In genomic region chr3:89584254-89584653, GRCm38 (mm10) we compare ENCODE assay signal across 16 mouse cellular contexts.
A peak's percentile ranks its signal among the peaks of the same experiment; 100 is the strongest.
DNase-seq lines count a peak whose midpoint lies in the region; ATAC-seq lines count a peak whose summit lies in the region.
"Had no signal": no experiment of that assay in that cellular context is flagged by ENCODE, and none has a peak within 500 bp of the region (broad histone marks: within the 10 kb centered on the region; RNA-seq: fewer than 3 reads in every experiment).

No protein-coding gene starts in this region.

- 54% methylated on average over 4 of the region's 4 CpGs for WGBS in hindbrain, embryonic 15.5 days
- 65% methylated on average over 4 of the region's 4 CpGs for WGBS in hindbrain, embryonic 12.5 days
- WGBS in midbrain, embryonic 16.5 days, result 52% methylated on average over 4 of the region's 4 CpGs
- WGBS in midbrain, embryonic 11.5 days, result 80% methylated on average over 4 of the region's 4 CpGs
- 19% methylated on average over 4 of the region's 4 CpGs for WGBS in limb, embryonic 15.5 days

- H3K4me3 ChIP-seq in hindbrain, embryonic 15.5 days, result no peak overlapping the region
- H3K4me3 ChIP-seq in hindbrain, embryonic 12.5 days, result no peak overlapping the region
- no peak overlapping the region for H3K4me3 ChIP-seq in midbrain, embryonic 16.5 days (ENCODE audit: low read depth, low read length)
- no peak overlapping the region for H3K4me3 ChIP-seq in midbrain, embryonic 11.5 days (ENCODE audit: low read depth, low read length)
- no peak overlapping the region for H3K4me3 ChIP-seq in limb, embryonic 15.5 days
- H3K4me3 ChIP-seq: heart, adult 2 months; liver, embryonic 15.5 days; stomach, embryonic 15.5 days had no signal

- H3K9me3 ChIP-seq in hindbrain, embryonic 15.5 days, result no peaks in the 10 kb centered on the region
- no peaks in the 10 kb centered on the region for H3K9me3 ChIP-seq in hindbrain, embryonic 12.5 days (replicated peaks)
- H3K9me3 ChIP-seq in midbrain, embryonic 16.5 days (replicated peaks; ENCODE audit: control insufficient read depth, low read length, poor library complexity, severe bottlenecking), result no peaks in the 10 kb centered on the region
- no peaks in the 10 kb centered on the region for H3K9me3 ChIP-seq in midbrain, embryonic 11.5 days (ENCODE audit: control insufficient read depth, low read length)
- no peaks in the 10 kb centered on the region for H3K9me3 ChIP-seq in limb, embryonic 15.5 days
- H3K9me3 ChIP-seq: liver, embryonic 15.5 days; stomach, embryonic 15.5 days had no signal

- H3K36me3 ChIP-seq in hindbrain, embryonic 15.5 days, result no peaks in the 10 kb centered on the region
- no peaks in the 10 kb centered on the region for H3K36me3 ChIP-seq in hindbrain, embryonic 12.5 days
- H3K36me3 ChIP-seq in midbrain, embryonic 16.5 days (ENCODE audit: control insufficient read depth, insufficient read depth, low read length), result no peaks in the 10 kb centered on the region
- no peaks in the 10 kb centered on the region for H3K36me3 ChIP-seq in midbrain, embryonic 11.5 days (ENCODE audit: control insufficient read depth, insufficient read depth, low read length)
- no peaks in the 10 kb centered on the region for H3K36me3 ChIP-seq in limb, embryonic 15.5 days
- H3K36me3 ChIP-seq: liver, embryonic 15.5 days; stomach, embryonic 15.5 days had no signal

- ATAC-seq in hindbrain, embryonic 15.5 days (ENCODE audit: low FRiP score, low read depth), result peak; percentile 40; the same call in 1 of the 2 replicates
- ATAC-seq in hindbrain, embryonic 12.5 days (ENCODE audit: low FRiP score), result no peak
- no peak for ATAC-seq in midbrain, embryonic 16.5 days
- ATAC-seq in midbrain, embryonic 11.5 days (ENCODE audit: low FRiP score), result no peak
- ATAC-seq in limb, embryonic 15.5 days (ENCODE audit: insufficient number of reproducible peaks, low FRiP score, low TSS enrichment, low read depth), result no peak

- H3K4me2 ChIP-seq in hindbrain, embryonic 15.5 days, result no peak overlapping the region
- H3K4me2 ChIP-seq in hindbrain, embryonic 12.5 days (replicated peaks), result no peak overlapping the region
- H3K4me2 ChIP-seq in midbrain, embryonic 16.5 days (ENCODE audit: low read length), result no peak overlapping the region
- H3K4me2 ChIP-seq in midbrain, embryonic 11.5 days, result no peak overlapping the region
- H3K4me2 ChIP-seq in limb, embryonic 15.5 days, result no peak overlapping the region
- H3K4me2 ChIP-seq: liver, embryonic 15.5 days; stomach, embryonic 15.5 days had no signal

- H3K4me1 ChIP-seq in hindbrain, embryonic 15.5 days (replicated peaks), result peaks cover 49% of the 10 kb centered on the region
- H3K4me1 ChIP-seq in hindbrain, embryonic 12.5 days, result peaks cover 39% of the 10 kb centered on the region
- peaks cover 29% of the 10 kb centered on the region for H3K4me1 ChIP-seq in midbrain, embryonic 16.5 days (ENCODE audit: control insufficient read depth, insufficient read depth, low read length)
- no peaks in the 10 kb centered on the region for H3K4me1 ChIP-seq in midbrain, embryonic 11.5 days (ENCODE audit: control insufficient read depth, insufficient read depth, low read length)
- H3K4me1 ChIP-seq in limb, embryonic 15.5 days, result peaks cover 34% of the 10 kb centered on the region

- no peak for DNase-seq in midbrain, embryonic 11.5 days (ENCODE audit: low spot score, missing footprints)
- DNase-seq in adrenal gland, postnatal 4 days (ENCODE audit: low spot score in 2 of 2), result no peak
- no peak for DNase-seq in frontal cortex, adult 2 months (ENCODE audit: extremely low spot score in 1 of 2, low spot score in 1 of 2)
- no peak for DNase-seq in cerebellum, postnatal 10 days
- DNase-seq: cerebellum, adult 9-11 months; heart, adult 2 months; heart, postnatal 10 days; kidney, adult 18-20 months; right cerebral cortex, postnatal 25 days; thymus, postnatal 36 days had no signal

- peak overlapping the region; percentile 49 for H3K27ac ChIP-seq in hindbrain, embryonic 15.5 days (replicated peaks)
- no peak overlapping the region for H3K27ac ChIP-seq in hindbrain, embryonic 12.5 days
- peak overlapping the region; percentile 18; the same call in 1 of the 2 replicates for H3K27ac ChIP-seq in midbrain, embryonic 16.5 days (ENCODE audit: low read length)
- no peak overlapping the region for H3K27ac ChIP-seq in midbrain, embryonic 11.5 days (ENCODE audit: low read depth, low read length)
- 0 out of 2 replicates have a peak overlapping the region, but pooled peaks have one; percentile 22 for H3K27ac ChIP-seq in limb, embryonic 15.5 days
- H3K27ac ChIP-seq: heart, adult 2 months; liver, embryonic 15.5 days; stomach, embryonic 15.5 days had no signal

- H3K27me3 ChIP-seq in hindbrain, embryonic 15.5 days, result no peaks in the 10 kb centered on the region
- no peaks in the 10 kb centered on the region for H3K27me3 ChIP-seq in hindbrain, embryonic 12.5 days
- H3K27me3 ChIP-seq in midbrain, embryonic 16.5 days (ENCODE audit: control insufficient read depth, insufficient read depth, low read depth, low read length), result no peaks in the 10 kb centered on the region
- H3K27me3 ChIP-seq in midbrain, embryonic 11.5 days (ENCODE audit: control insufficient read depth, insufficient read depth, low read length), result no peaks in the 10 kb centered on the region
- H3K27me3 ChIP-seq in limb, embryonic 15.5 days, result no peaks in the 10 kb centered on the region
- H3K27me3 ChIP-seq: liver, embryonic 15.5 days; stomach, embryonic 15.5 days had no signal

- H3K9ac ChIP-seq in hindbrain, embryonic 15.5 days, result no peak overlapping the region
- no peak overlapping the region for H3K9ac ChIP-seq in hindbrain, embryonic 12.5 days
- no peak overlapping the region; the same call in 1 of the 2 replicates for H3K9ac ChIP-seq in midbrain, embryonic 16.5 days (ENCODE audit: low read depth, low read length)
- no peak overlapping the region for H3K9ac ChIP-seq in midbrain, embryonic 11.5 days (ENCODE audit: low read length)
- no peak overlapping the region for H3K9ac ChIP-seq in limb, embryonic 15.5 days
- H3K9ac ChIP-seq: liver, embryonic 15.5 days; stomach, embryonic 15.5 days had no signal

Comparison
In these comparisons a context has a peak if more than half of its experiments do, and no peak if none do; other contexts are left out.
1. H3K27ac ChIP-seq: peak in hindbrain, embryonic 15.5 days (single experiment), midbrain, embryonic 16.5 days (single experiment) and limb, embryonic 15.5 days (single experiment); none in hindbrain, embryonic 12.5 days (single experiment) and midbrain, embryonic 11.5 days (single experiment).